Mouse (Mus musculus) liver, embryonic 11.5 days (tissue): ENCODE data around the gene Gm9125. TPM values are rescaled to one million over a fixed set of nuclear protein-coding genes. Genes with fewer than 3 reads are reported as not detected.
"Not testable (repeated sequence)": the region's sequence is repeated elsewhere in the genome, so short reads cannot be mapped to it uniquely, and the experiment has no call there.

Experiments
- ATAC-seq: fragments of 200-750 bp; cut with Nextera tagmentation; replicated peaks from 2 replicates; pipeline ENCODE4 v1.8.0; 2017; ENCODE audit warnings: moderate number of reproducible peaks, mild to moderate bottlenecking, moderate TSS enrichment, moderate library complexity; ENCODE audit not compliant: low FRiP score
- DNase-seq: peaks from one replicate; pipeline ENCODE4 v3.0.0-alpha.2; 2017; ENCODE audit warnings: low spot score
- H3K27ac ChIP-seq: fragments of 300-500 bp; sonication (generic); 2 replicates; pipeline ENCODE4 v1.5.1; 2014; ENCODE audit warnings: mild to moderate bottlenecking, low read depth, low read length, control low read depth
- H3K27me3 ChIP-seq: fragments of 300-500 bp; sonication (generic); replicated peaks from 2 replicates; pipeline ENCODE4 v1.6.1; 2014; ENCODE audit warnings: low read length, mixed read lengths; ENCODE audit not compliant: control insufficient read depth, insufficient read depth
- H3K36me3 ChIP-seq: fragments of 300-500 bp; sonication (generic); 2 replicates; pipeline ENCODE4 v1.6.1; 2014; ENCODE audit warnings: mild to moderate bottlenecking, low read length, moderate library complexity, mixed read lengths; ENCODE audit not compliant: control insufficient read depth, insufficient read depth
- H3K4me1 ChIP-seq: fragments of 300-500 bp; sonication (generic); replicated peaks from 2 replicates; pipeline ENCODE4 v1.6.1; 2014; ENCODE audit warnings: low read length, mixed read lengths; ENCODE audit not compliant: control insufficient read depth, insufficient read depth
- H3K4me2 ChIP-seq: fragments of 300-500 bp; sonication (generic); 2 replicates; pipeline ENCODE4 v1.6.1; 2014; ENCODE audit warnings: mild to moderate bottlenecking, control low read depth, moderate library complexity
- H3K4me3 ChIP-seq: fragments of 300-500 bp; sonication (generic); 2 replicates; pipeline ENCODE4 v1.5.1; 2014; ENCODE audit warnings: low read depth, low read length, control low read depth
- H3K9ac ChIP-seq: fragments of 300-500 bp; sonication (generic); 2 replicates; pipeline ENCODE4 v1.6.1; 2014; ENCODE audit warnings: low read depth, low read length, control low read depth
- H3K9me3 ChIP-seq: fragments of 300-500 bp; sonication (generic); 2 replicates; pipeline ENCODE4 v1.6.1; 2016; ENCODE audit warnings: low read length, inconsistent platforms, mixed read lengths; ENCODE audit not compliant: control insufficient read depth
- WGBS: fragments of 180-500 bp; shearing (Covaris S2); extraction: QIAGEN DNeasy Blood & Tissue Kit; methylation state at CpG from one replicate; pipeline ENCODE4 v1.1.7; 2014; 5-methylcytosine and 5-hydroxymethylcytosine counted together
- polyA plus RNA-seq: library from polyadenylated mRNA; unstranded; fragments of >200 nt; fragmentation: Nextera tagmentation; extraction: Ambion mirVana; gene quantifications from 2 replicates; pipeline ENCODE4 v1.2.1, GENCODE M21; 2014

Gm9125 gene
- polyA plus RNA-seq = not detected in 2 replicates

DNA sequence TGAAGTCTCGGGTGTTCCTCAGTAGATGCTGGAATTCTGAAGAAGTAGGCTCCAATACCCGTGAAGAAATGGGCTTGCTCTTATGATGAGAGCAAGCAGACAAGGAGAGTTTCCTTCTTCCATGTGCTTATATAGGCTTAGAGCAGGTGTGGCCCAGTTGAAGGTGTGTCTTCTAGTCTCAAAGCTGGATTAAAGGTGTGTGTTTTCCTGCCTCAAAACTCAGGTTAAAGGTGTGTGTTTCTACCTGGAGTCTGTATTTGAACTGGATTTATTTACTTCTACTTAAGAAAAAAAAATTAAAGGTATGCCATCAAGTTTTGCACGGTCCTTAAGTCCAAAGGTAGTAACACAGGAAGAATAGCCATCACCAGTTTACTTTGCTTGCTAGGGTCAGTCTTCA, at the start of gene Gm9125:
TSS of gene Gm9125 (minus strand) at position 101 of the 400 bp plus-strand sequence.
- DNase-seq, ATAC-seq, H3K9me3 ChIP-seq, H3K36me3 ChIP-seq, H3K9ac ChIP-seq, H3K4me3 ChIP-seq, H3K27me3 ChIP-seq, H3K27ac ChIP-seq, H3K4me2 ChIP-seq, H3K4me1 ChIP-seq: not testable (repeated sequence)
- WGBS = 71% methylated on average over 1 of the region's 3 CpGs

DNA sequence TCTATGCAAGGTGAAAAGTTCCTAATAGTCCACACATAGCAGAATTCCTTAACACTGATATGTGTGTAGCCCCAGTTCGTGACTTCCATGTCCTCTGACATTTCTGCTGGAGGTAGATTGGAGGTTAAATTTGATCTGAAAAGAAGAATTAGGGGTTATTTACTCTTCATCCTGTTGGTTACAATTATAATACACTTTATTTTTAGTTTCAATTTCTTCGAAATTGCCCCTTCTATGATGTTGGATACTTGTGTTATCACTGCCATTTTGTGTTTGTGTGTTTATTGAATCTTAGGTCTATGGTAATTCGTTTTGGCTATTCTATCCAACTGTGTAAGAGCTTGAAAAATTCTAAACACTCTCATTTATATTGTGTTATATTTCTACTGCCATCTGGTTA, 17.9 kb upstream of the Gm9125 start, which contains the start of gene Gm10697:
TSS of gene Gm10697 (minus strand) at position 101 of the 400 bp plus-strand sequence.
- H3K27me3 ChIP-seq, H3K9me3 ChIP-seq, H3K9ac ChIP-seq, H3K4me3 ChIP-seq, H3K4me1 ChIP-seq, DNase-seq, H3K4me2 ChIP-seq, H3K27ac ChIP-seq, H3K36me3 ChIP-seq, ATAC-seq: not testable (repeated sequence)
- no CpG with 5 or more reads among the region's 3 CpGs for WGBS

DNA sequence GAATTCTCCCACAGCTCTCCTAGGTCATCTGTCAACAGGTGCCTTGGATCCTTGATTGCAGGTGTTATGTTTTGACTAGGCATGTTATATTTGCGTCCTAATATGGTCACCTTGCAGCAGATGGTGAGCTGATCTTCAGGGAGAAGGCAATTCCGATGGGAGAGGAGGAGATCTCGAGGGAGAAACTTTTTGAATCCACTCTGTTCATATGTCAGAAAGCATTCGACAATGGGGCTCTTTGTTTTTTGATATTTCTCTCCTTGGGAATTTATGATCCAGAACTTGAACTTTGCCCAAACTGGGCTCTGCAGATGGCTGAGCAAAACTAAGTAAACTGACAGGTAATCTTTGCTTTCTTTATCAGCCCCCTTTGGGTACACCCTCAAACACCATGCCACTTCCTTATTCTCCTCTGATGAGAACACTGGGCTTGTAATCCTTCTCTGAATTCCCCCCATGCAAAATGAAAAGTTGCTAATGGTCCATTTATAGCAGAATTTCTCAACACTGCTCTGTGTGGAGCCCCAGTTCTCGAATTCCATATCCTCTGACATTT, 5.0 kb downstream of the Gm9125 start:
- H3K4me1 ChIP-seq = not testable (repeated sequence)

DNA sequence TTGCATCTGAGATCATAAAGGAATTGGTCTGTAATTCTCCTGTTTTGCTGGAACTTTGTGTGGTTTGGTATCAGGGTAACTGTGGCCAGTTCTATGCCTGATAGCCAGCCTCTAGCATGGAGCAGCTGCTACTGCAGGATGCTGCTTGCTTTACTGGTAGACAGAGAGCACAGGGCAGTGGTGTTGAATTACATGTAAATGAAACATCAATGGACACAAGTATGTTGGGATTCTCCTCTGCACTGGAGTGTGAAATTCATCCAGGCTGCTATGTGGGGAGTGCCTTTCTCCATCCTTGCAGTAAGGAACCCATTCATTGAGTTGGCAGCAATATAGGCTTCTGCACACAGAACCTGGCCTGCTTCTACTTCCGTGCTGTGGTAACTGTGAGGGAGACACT, 16.4 kb downstream of the Gm9125 start:
- not testable (repeated sequence) for ATAC-seq, H3K27ac ChIP-seq, H3K4me1 ChIP-seq, H3K9me3 ChIP-seq, H3K27me3 ChIP-seq, H3K9ac ChIP-seq, H3K4me3 ChIP-seq, DNase-seq, H3K4me2 ChIP-seq, H3K36me3 ChIP-seq
- 93% methylated on average over 1 of the region's 1 CpGs for WGBS

More for the DNA sequence above, 5.0 kb downstream of the Gm9125 start:
- DNase-seq, H3K9me3 ChIP-seq, H3K36me3 ChIP-seq, ATAC-seq, H3K9ac ChIP-seq, H3K27me3 ChIP-seq, H3K27ac ChIP-seq, H3K4me3 ChIP-seq, H3K4me2 ChIP-seq: not testable (repeated sequence)
- no CpG with 5 or more reads among the region's 5 CpGs for WGBS

DNA sequence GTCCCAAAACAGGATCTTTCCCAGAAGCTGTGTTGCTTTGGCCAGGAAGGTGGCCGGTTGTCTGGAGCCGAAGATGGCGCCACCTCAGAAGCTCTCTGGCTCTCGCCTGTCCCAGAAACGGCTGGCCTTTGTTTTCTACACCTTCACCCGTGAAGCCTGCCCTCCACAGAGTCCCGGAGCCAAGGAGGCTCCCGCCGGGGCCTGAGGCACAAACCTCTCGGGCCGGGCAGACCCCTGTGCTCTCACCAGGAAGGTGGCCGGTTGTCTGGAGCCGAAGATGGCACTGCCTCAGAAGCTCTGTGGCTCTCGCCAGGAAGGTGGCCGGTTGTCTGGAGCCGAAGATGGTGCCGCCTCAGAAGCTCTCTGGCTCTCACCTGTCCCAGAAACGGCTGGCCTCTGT, 20.3 kb downstream of the Gm9125 start:
- not testable (repeated sequence) for H3K4me1 ChIP-seq, H3K27ac ChIP-seq, H3K9ac ChIP-seq, H3K4me2 ChIP-seq, ATAC-seq, H3K9me3 ChIP-seq, H3K36me3 ChIP-seq, H3K27me3 ChIP-seq, H3K4me3 ChIP-seq, DNase-seq
- 88% methylated on average over 16 of the region's 18 CpGs for WGBS

Other genes with a start within 250 kb of the Gm9125 start
- gene Tdpoz3, start 228.9 kb downstream of the Gm9125 start, polyA plus RNA-seq = not detected in 2 replicates
- gene Gm9117, start 111.3 kb downstream of the Gm9125 start, polyA plus RNA-seq = not detected in 2 replicates
- gene Tdpoz5, start 93.6 kb downstream of the Gm9125 start, polyA plus RNA-seq = not detected in 2 replicates
- gene Gm10697, start 17.8 kb upstream of the Gm9125 start, polyA plus RNA-seq = not detected in 2 replicates
- not detected in 2 replicates for gene Gm10696, start 123.3 kb upstream of the Gm9125 start, polyA plus RNA-seq
- not detected in 2 replicates for gene Gm5286, start 141.8 kb upstream of the Gm9125 start, polyA plus RNA-seq
- not detected in 2 replicates for gene Gm4778, start 209.2 kb upstream of the Gm9125 start, polyA plus RNA-seq